Mouse (Mus musculus) heart, embryonic 14.5 days (tissue): ENCODE results near the gene Oit3. TPM values are rescaled to one million over a fixed set of nuclear protein-coding genes. Genes with fewer than 3 reads are reported as not detected.

Source experiments
- ATAC-seq: fragments of 200-750 bp; cut with Nextera tagmentation; 2 replicates; pipeline ENCODE4 v1.8.0; 2017; ENCODE audit warnings: low read depth, moderate TSS enrichment; ENCODE audit not compliant: insufficient number of reproducible peaks, insufficient read depth, low FRiP score
- H3K27ac ChIP-seq, 2 experiments: fragments of 200-500 bp in 1 of 2; fragments of 300-500 bp in 1 of 2; sonication (generic) in 1 of 2; replicated peaks in 1 of 2; 2 replicates each; pipeline ENCODE4 v1.5.1; 2012 to 2014; ENCODE audit warnings: low read depth in 2 of 2, low read length in 2 of 2, control low read depth in 1 of 2, mild to moderate bottlenecking in 1 of 2, mixed read lengths in 1 of 2; ENCODE audit not compliant: control insufficient read depth in 1 of 2, insufficient read depth in 1 of 2
- H3K27me3 ChIP-seq: fragments of 300-500 bp; sonication (generic); 2 replicates; pipeline ENCODE4 v1.6.1; 2014; ENCODE audit warnings: mild to moderate bottlenecking, low read length, control low read depth; ENCODE audit not compliant: control insufficient read depth, insufficient read depth
- H3K36me3 ChIP-seq: fragments of 300-500 bp; sonication (generic); 2 replicates; pipeline ENCODE4 v1.6.1; 2014; ENCODE audit warnings: mild to moderate bottlenecking, control low read depth, low read length, mixed read lengths; ENCODE audit not compliant: control insufficient read depth, insufficient read depth
- H3K4me1 ChIP-seq, 2 experiments: fragments of 200-500 bp in 1 of 2; fragments of 300-500 bp in 1 of 2; sonication (generic) in 1 of 2; 2 replicates each; pipeline ENCODE4 v1.6.1; 2012 to 2014; ENCODE audit warnings: low read length in 2 of 2, control low read depth in 1 of 2, mixed read lengths in 1 of 2; ENCODE audit not compliant: control insufficient read depth in 2 of 2, insufficient read depth in 2 of 2
- H3K4me2 ChIP-seq: fragments of 300-500 bp; sonication (generic); 2 replicates; pipeline ENCODE4 v1.6.1; 2014; ENCODE audit warnings: mild to moderate bottlenecking, low read length
- H3K4me3 ChIP-seq, 2 experiments: fragments of 200-500 bp in 1 of 2; fragments of 300-500 bp in 1 of 2; sonication (generic) in 1 of 2; 2 replicates each; pipeline ENCODE4 v1.5.1; 2012 to 2014; ENCODE audit warnings: low read length in 2 of 2, mild to moderate bottlenecking in 2 of 2, control low read depth in 1 of 2, low read depth in 1 of 2, moderate library complexity in 1 of 2; ENCODE audit not compliant: control insufficient read depth in 1 of 2, insufficient read depth in 1 of 2
- H3K9ac ChIP-seq: fragments of 300-500 bp; sonication (generic); 2 replicates; pipeline ENCODE4 v1.6.1; 2014; ENCODE audit warnings: mild to moderate bottlenecking, low read length
- H3K9me3 ChIP-seq: fragments of 300-500 bp; sonication (generic); 2 replicates; pipeline ENCODE4 v1.6.1; 2016; ENCODE audit warnings: low read length, control low read depth; ENCODE audit not compliant: control insufficient read depth
- WGBS: fragments of 180-500 bp; shearing (Covaris S2); extraction: QIAGEN DNeasy Blood & Tissue Kit; methylation state at CpG from one replicate; pipeline ENCODE4 v1.1.7; 2014; 5-methylcytosine and 5-hydroxymethylcytosine counted together
- polyA plus RNA-seq: library from polyadenylated mRNA; unstranded; fragments of >200 nt; fragmentation: Nextera tagmentation; extraction: Ambion mirVana; gene quantifications from 2 replicates; pipeline ENCODE4 v1.2.1, GENCODE M21; 2014

Oit3 gene
- polyA plus RNA-seq: 4.7 and 5.6 TPM in 2 replicates

GRCm38 (mm10) chr10:59441735-59442134 lies at the start of gene Oit3:
TSS of gene Oit3 (minus strand) at chr10:59441778.
- Histone ChIP-seq H3K36me3 (no peaks in the 10 kb centered on the region), H3K27ac (no peak within 1 kb of the TSS), H3K4me1 (peaks cover 22 to 35% of the 10 kb centered on the region in 2 experiments), H3K4me3 (no peak within 1 kb of the TSS), H3K27me3 (no peaks in the 10 kb centered on the region), H3K9me3 (no peaks in the 10 kb centered on the region), H3K9ac (no peak within 1 kb of the TSS), H3K4me2 (no peak within 1 kb of the TSS)
- ATAC-seq: no peak
- 54% methylated on average over 11 of the region's 11 CpGs for WGBS

- peaks cover 5% of the 10 kb centered on the region for H3K36me3 ChIP-seq
- peaks cover 10% of the 10 kb centered on the region for H3K9me3 ChIP-seq
- no peak overlapping the region for H3K9ac ChIP-seq
- WGBS: 80% methylated on average over 8 of the region's 8 CpGs
- ATAC-seq: no peak
- no peak overlapping the region for H3K27ac ChIP-seq
- H3K4me1 ChIP-seq: no peaks in the 10 kb centered on the region
- H3K4me2 ChIP-seq: no peak overlapping the region
- H3K27me3 ChIP-seq: no peaks in the 10 kb centered on the region
- no peak overlapping the region for H3K4me3 ChIP-seq
Observed at GRCm38 (mm10) chr10:59490920-59491319, 49.3 kb upstream of the Oit3 start.

DNA sequence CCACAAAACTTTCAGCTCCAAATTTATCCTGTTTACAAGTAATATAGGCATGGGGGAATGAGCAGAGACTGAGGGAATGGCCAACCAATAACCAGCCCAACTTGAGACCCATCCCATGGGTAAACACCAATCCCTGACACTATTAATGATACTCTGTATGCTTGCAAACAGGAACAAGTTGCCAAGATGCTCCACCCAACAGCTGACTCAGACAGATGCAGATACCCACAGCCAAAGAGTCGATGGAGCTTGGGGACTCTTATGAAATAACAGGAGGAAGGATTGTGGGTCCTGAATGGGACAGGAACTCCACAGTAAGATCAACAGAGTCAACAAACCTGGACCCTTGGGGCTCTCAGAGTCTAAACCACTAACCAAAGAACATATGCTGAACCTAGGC lies 47.8 kb upstream of the Oit3 start:
- Histone ChIP-seq H3K27me3 (no peaks in the 10 kb centered on the region), H3K4me1 (no peaks in the 10 kb centered on the region), H3K9ac (no peak overlapping the region), H3K4me3 (no peak overlapping the region), H3K9me3 (peaks cover 10% of the 10 kb centered on the region), H3K36me3 (peaks cover 5% of the 10 kb centered on the region), H3K4me2 (no peak overlapping the region), H3K27ac (no peak overlapping the region)
- no peak for ATAC-seq
- WGBS: 100% methylated on average over 1 of the region's 1 CpGs

DNA sequence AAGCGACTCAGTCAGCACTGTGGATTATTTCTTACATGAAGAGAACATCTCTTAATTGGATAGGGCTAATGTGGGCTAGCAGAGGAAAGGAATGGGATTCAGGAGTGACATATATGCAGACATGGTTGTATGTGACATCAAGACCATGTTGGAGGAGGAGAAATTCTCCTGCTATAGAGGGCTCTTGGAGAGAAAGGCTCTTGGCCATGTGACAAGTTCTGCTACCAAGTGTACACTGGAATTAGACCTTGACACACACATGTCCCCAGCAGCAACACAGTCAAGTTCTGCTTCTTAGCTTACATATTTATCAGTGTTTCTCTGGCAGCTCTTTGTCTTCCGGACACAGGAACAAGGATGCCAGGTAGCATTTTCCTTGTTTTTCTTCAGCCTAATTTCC lies 45.8 kb upstream of the Oit3 start:
- 79% methylated on average over 2 of the region's 2 CpGs for WGBS
- H3K4me1 ChIP-seq: no peaks in the 10 kb centered on the region

DNA sequence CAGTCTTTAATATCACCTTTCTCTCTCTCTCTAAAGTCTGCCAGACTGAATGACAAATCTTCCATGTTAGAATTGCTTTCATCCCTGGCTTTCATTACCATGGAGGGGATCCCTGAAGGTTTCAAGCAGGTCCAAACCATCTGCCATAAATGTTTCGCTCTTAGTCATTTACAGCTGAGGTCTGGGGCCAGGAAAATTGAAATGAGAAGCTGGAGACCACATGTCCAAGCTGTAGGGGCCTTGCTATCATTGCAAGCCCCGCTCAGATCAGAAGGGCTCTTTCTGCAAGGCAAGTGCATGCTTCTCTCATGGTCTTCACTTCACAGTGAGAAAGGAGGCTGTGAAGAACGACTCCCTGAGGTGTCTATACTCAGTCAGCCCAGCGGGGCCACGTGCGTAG lies 42.7 kb upstream of the Oit3 start:
- 90% methylated on average over 6 of the region's 6 CpGs for WGBS

More for the DNA sequence above, 45.8 kb upstream of the Oit3 start:
- H3K9ac ChIP-seq: no peak overlapping the region
- H3K27me3 ChIP-seq: no peaks in the 10 kb centered on the region
- no peak overlapping the region for H3K4me3 ChIP-seq
- ATAC-seq: no peak
- peaks cover 5% of the 10 kb centered on the region for H3K36me3 ChIP-seq
- no peak overlapping the region for H3K27ac ChIP-seq
- H3K4me2 ChIP-seq: no peak overlapping the region
- peaks cover 10% of the 10 kb centered on the region for H3K9me3 ChIP-seq

GRCm38 (mm10) chr10:59481381-59481780 lies 39.8 kb upstream of the Oit3 start:
- 89% methylated on average over 5 of the region's 5 CpGs for WGBS
- Histone ChIP-seq H3K9me3 (0 out of 2 replicates have a peak, but pooled peaks cover 5% of the 10 kb centered on the region), H3K4me1 (no peaks in the 10 kb centered on the region), H3K4me2 (no peak overlapping the region), H3K27ac (no peak overlapping the region), H3K9ac (no peak overlapping the region), H3K36me3 (no peaks in the 10 kb centered on the region), H3K27me3 (no peaks in the 10 kb centered on the region), H3K4me3 (no peak overlapping the region)
- no peak for ATAC-seq

More for the DNA sequence above, 42.7 kb upstream of the Oit3 start:
- no peak overlapping the region for H3K4me3 ChIP-seq
- no peak overlapping the region for H3K4me2 ChIP-seq
- ATAC-seq: no peak
- H3K9me3 ChIP-seq: no peaks in the 10 kb centered on the region
- H3K9ac ChIP-seq: no peak overlapping the region
- peaks cover 5% of the 10 kb centered on the region for H3K36me3 ChIP-seq
- no peak overlapping the region for H3K27ac ChIP-seq
- H3K27me3 ChIP-seq: no peaks in the 10 kb centered on the region
- H3K4me1 ChIP-seq: no peaks in the 10 kb centered on the region

DNA sequence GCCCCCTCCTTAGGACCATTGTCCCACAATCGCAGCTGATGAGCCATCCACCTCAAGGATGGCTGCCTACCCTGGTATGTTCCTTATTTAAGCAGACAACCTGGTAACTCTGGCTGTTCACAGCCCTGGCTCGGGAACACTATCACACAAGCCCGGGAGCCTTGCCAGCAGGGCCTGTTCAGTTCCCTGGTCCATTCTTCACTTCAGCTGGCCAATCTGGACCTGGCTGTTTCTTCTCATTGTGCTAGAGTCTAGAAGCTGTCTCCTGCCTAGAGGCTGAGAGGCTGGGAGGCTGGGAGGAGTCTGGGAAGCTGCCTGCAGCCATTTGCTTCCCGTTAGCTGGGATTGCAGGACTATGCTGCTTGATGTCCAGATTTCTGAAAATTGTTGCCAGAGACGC lies 28.9 kb upstream of the Oit3 start:
- Histone ChIP-seq H3K4me1 (peaks cover 17 to 33% of the 10 kb centered on the region in 2 experiments), H3K9ac (peak overlapping the region; percentile 12; the same call in 1 of the 2 replicates), H3K27ac (peak overlapping the region; percentile 10 to 55; a peak in 3 of 4 replicates), H3K4me3 (no peak overlapping the region), H3K4me2 (no peak overlapping the region), H3K9me3 (no peaks in the 10 kb centered on the region), H3K27me3 (no peaks in the 10 kb centered on the region), H3K36me3 (peaks cover 14% of the 10 kb centered on the region)
- 50% methylated on average over 5 of the region's 5 CpGs for WGBS
- peak; percentile 35 for ATAC-seq

- no peak overlapping the region for H3K4me2 ChIP-seq
- H3K4me3 ChIP-seq: no peak overlapping the region
- WGBS: 63% methylated on average over 12 of the region's 12 CpGs
- no peak overlapping the region for H3K27ac ChIP-seq
- H3K27me3 ChIP-seq: no peaks in the 10 kb centered on the region
- H3K9me3 ChIP-seq: no peaks in the 10 kb centered on the region
- peaks cover 19 to 35% of the 10 kb centered on the region in 2 experiments for H3K4me1 ChIP-seq
- H3K36me3 ChIP-seq: peaks cover 23% of the 10 kb centered on the region
- no peak overlapping the region for H3K9ac ChIP-seq
- no peak for ATAC-seq
Observed at GRCm38 (mm10) chr10:59467297-59467696, 25.7 kb upstream of the Oit3 start.
